Mouse (Mus musculus): ENCODE results near the gene Fbxo46. TPM values are rescaled to one million over a fixed set of nuclear protein-coding genes. Genes with fewer than 3 reads are reported as not detected.

The Fbxo46 gene
- polyA plus RNA-seq, 1 experiment from 2014 or later: 11.6 TPM

DNA sequence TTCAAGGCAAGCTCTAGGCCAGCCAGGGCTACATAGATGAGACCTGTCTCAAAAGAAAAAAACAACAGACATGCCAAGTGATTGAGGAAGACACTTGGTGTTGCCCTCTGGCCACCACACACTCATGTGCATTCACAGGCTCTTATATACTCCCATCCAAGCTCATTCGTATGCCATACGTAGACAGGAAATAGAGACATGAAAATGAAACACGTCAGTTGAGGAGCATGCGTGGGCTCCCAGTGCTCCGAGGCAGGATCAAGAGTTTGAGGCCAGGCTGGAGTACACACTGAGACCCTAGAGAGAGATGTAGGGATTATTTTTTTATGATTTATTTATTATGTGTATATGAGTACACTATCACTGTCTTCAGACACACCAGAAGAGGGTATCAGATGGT, 9.7 kb downstream of the Fbxo46 start:
- no peak overlapping the region for H3K9ac ChIP-seq

DNA sequence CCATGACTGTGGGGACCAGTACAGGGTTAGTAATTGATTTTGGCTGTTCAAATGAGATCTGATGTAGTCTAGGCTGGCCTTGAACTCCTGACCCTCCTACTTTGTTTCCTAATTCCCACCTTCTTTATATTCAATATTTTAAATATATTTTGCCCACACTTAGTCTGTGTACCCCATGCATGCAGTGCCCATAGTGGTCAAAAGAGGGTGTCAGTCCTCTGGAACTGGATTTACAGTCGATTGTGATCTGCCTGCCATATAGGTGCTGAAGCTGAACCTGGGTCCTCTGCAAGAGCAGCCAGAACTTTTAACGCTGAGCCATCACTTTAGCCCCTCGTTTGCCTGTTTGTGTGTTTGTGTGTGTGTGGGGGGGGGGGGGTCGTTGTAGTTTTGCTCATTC, 11.0 kb downstream of the Fbxo46 start:
- WGBS: 20% methylated on average over 4 of the region's 4 CpGs
- peak overlapping the region; percentile 36 for H3K4me3 ChIP-seq (ENCODE audit: low read depth, low read length)
- no peaks in the 10 kb centered on the region for H3K4me1 ChIP-seq (ENCODE audit: insufficient read depth)
- H3K9ac ChIP-seq: peak overlapping the region; percentile 9; the same call in 1 of the 2 replicates
- peak overlapping the region; percentile 66 for H3K4me2 ChIP-seq
- peak overlapping the region; percentile 62; the same call in 1 of the 2 replicates for H3K27ac ChIP-seq (ENCODE audit: low read depth)
- TF ChIP-seq CTCF (IDR thresholded peaks at IDR 0.05; ENCODE audit: low read depth): peak; percentile 43; the same call in 1 of the 2 replicates
- H3K36me3 ChIP-seq (ENCODE audit: insufficient read depth): peaks cover 18% of the 10 kb centered on the region
- H3K9me3 ChIP-seq (ENCODE audit: low read depth, low read length): no peaks in the 10 kb centered on the region
- DNase-seq (peak; percentile 6), ATAC-seq (ENCODE audit: insufficient read depth) (no peak)
- no peaks in the 10 kb centered on the region for H3K27me3 ChIP-seq (ENCODE audit: insufficient read depth, low read length)

More for the DNA sequence above, 9.7 kb downstream of the Fbxo46 start:
- Histone ChIP-seq H3K27ac (ENCODE audit: low read depth) (no peak overlapping the region), H3K9me3 (ENCODE audit: low read depth, low read length) (no peaks in the 10 kb centered on the region), H3K27me3 (ENCODE audit: insufficient read depth, low read length) (no peaks in the 10 kb centered on the region), H3K36me3 (ENCODE audit: insufficient read depth) (peaks cover 12% of the 10 kb centered on the region; the same call in 1 of the 2 replicates), H3K4me2 (no peak overlapping the region), H3K4me1 (ENCODE audit: insufficient read depth) (no peaks in the 10 kb centered on the region), H3K4me3 (ENCODE audit: low read depth, low read length) (no peak overlapping the region)
- 88% methylated on average over 5 of the region's 5 CpGs for WGBS
- no peak for TF ChIP-seq CTCF (IDR thresholded peaks at IDR 0.05; ENCODE audit: low read depth)
- DNase-seq (no peak), ATAC-seq (ENCODE audit: insufficient read depth) (no peak)

DNA sequence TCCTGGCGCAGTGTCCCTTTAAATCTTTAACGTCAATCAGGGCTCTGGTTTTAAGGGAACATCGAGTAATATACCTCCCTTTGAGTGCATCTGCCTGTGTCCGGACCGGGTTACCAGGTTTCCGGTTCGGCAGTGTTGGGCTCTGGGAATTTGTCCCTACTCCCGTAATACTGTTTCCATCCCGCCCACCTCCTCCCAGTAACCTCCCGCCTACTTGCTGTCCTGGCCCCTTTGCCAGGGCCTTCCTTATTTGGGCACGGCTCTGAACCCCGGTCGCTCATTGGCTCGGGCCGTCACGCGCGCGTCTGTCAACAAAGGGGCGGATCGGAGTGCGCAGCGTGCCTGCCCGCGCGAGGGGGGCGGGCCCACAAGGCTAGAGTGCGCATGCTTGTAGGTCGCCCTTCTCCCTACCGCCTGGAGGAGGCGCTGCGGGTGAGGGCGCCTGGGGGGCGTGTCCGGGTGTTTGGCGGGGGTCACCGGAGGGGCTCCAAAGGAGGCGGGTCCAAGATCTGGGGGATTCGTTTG, 11.7 kb downstream of the Fbxo46 start:
- Histone ChIP-seq H3K4me2 (peak overlapping the region; percentile 66), H3K4me3 (ENCODE audit: low read depth, low read length) (peak overlapping the region; percentile 36), H3K27me3 (ENCODE audit: insufficient read depth, low read length) (no peaks in the 10 kb centered on the region), H3K9ac (peak overlapping the region; percentile 46), H3K27ac (ENCODE audit: low read depth) (peak overlapping the region; percentile 62; the same call in 1 of the 2 replicates), H3K36me3 (ENCODE audit: insufficient read depth) (peaks cover 23% of the 10 kb centered on the region), H3K4me1 (ENCODE audit: insufficient read depth) (no peaks in the 10 kb centered on the region), H3K9me3 (ENCODE audit: low read depth, low read length) (no peaks in the 10 kb centered on the region)
- DNase-seq (peak; percentile 98), ATAC-seq (ENCODE audit: insufficient read depth) (peak; percentile 99)
- WGBS: under 1% methylated on average over 39 of the region's 39 CpGs
- TF ChIP-seq CTCF (IDR thresholded peaks at IDR 0.05; ENCODE audit: low read depth): peak; percentile 86

DNA sequence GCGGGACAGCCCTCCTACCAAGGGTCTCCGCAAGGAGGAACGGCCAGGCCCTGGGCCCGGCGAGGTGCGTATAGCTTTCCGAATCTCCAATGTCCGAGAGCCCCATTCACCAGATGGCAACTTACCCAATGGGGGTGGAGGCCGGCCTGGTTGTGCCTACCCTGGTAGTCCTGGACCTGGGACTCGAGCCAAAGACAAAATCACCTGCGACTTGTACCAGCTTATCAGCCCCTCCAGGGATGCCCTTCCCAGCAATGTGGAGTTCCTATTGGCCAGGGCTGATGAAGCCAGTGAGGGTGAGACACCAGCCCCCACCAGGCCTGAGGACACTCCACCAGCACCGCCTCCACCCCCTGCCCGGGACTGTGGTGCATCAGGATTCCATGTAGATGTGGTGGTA, 16.5 kb downstream of the Fbxo46 start:
- TF ChIP-seq CTCF (IDR thresholded peaks at IDR 0.05; ENCODE audit: low read depth): no peak
- H3K36me3 ChIP-seq (ENCODE audit: insufficient read depth): peaks cover 56% of the 10 kb centered on the region
- no peak for DNase-seq

DNA sequence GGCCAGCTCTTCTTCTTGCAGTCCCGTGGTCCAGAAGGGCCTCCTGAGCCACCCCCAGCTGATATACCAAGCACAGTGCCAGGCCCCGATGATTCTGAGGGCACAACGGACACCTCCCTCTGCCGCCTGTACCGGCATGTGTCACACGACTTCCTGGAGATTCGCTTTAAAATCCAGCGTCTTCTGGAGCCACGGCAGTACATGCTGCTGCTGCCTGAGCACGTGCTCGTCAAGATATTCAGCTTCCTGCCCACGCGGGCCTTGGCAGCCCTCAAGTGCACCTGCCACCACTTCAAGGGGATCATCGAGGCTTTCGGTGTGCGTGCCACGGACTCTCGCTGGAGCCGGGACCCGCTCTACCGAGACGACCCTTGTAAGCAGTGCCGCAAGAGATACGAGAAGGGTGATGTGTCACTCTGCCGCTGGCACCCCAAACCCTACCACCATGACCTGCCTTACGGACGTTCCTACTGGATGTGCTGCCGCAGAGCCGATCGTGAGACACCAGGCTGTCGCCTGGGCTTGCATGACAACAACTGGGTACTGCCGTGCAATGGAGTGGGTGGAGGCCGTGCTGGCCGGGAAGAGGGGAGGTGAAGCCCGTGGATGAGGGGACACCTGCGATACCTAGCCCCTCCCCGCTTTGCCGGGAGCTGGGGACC, 17.1 kb downstream of the Fbxo46 start:
- Histone ChIP-seq H3K9me3 (ENCODE audit: low read depth, low read length) (no peaks in the 10 kb centered on the region), H3K4me3 (ENCODE audit: low read depth, low read length) (no peak overlapping the region), H3K4me2 (no peak overlapping the region), H3K4me1 (ENCODE audit: insufficient read depth) (no peaks in the 10 kb centered on the region), H3K36me3 (ENCODE audit: insufficient read depth) (peaks cover 56% of the 10 kb centered on the region), H3K9ac (no peak overlapping the region), H3K27ac (ENCODE audit: low read depth) (no peak overlapping the region), H3K27me3 (ENCODE audit: insufficient read depth, low read length) (no peaks in the 10 kb centered on the region)
- ATAC-seq (ENCODE audit: insufficient read depth) (peak; percentile 13; the same call in 1 of the 2 replicates), DNase-seq (no peak)
- 89% methylated on average over 38 of the region's 38 CpGs for WGBS
- TF ChIP-seq CTCF (IDR thresholded peaks at IDR 0.05; ENCODE audit: low read depth): no peak

More for the DNA sequence above, 16.5 kb downstream of the Fbxo46 start:
- 91% methylated on average over 13 of the region's 13 CpGs for WGBS
- Histone ChIP-seq H3K9me3 (ENCODE audit: low read depth, low read length) (no peaks in the 10 kb centered on the region), H3K4me1 (ENCODE audit: insufficient read depth) (no peaks in the 10 kb centered on the region), H3K27ac (ENCODE audit: low read depth) (no peak overlapping the region), H3K27me3 (ENCODE audit: insufficient read depth, low read length) (no peaks in the 10 kb centered on the region), H3K4me3 (ENCODE audit: low read depth, low read length) (no peak overlapping the region), H3K9ac (no peak overlapping the region), H3K4me2 (no peak overlapping the region)
- ATAC-seq (ENCODE audit: insufficient read depth): no peak

DNA sequence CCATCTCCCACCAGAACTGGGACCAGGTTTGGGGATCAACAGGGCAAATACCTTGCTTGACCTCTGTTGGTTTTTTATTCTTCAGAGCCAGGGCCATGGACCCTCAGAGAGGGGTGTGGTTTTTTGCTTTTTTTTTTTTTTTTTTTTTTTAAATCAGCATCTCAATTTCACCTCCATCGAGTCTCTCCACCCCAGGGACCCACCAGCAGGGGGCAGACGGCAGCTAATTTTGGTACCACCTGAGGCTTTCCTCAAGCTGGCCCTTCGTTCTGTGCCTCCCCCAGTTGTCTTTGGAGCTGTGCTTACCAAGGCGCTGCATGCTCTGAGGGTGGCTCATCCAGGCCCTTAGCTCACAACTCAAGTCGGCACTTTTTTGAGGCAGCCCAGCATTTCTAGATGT, 17.7 kb downstream of the Fbxo46 start:
- ATAC-seq (ENCODE audit: insufficient read depth): no peak
- peak; percentile 74 for DNase-seq
- no peaks in the 10 kb centered on the region for H3K27me3 ChIP-seq (ENCODE audit: insufficient read depth, low read length)
- WGBS: 43% methylated on average over 5 of the region's 5 CpGs
- no peaks in the 10 kb centered on the region for H3K9me3 ChIP-seq (ENCODE audit: low read depth, low read length)
- H3K9ac ChIP-seq: no peak overlapping the region
- peaks cover 56% of the 10 kb centered on the region for H3K36me3 ChIP-seq (ENCODE audit: insufficient read depth)
- no peak overlapping the region for H3K4me3 ChIP-seq (ENCODE audit: low read depth, low read length)
- no peaks in the 10 kb centered on the region for H3K4me1 ChIP-seq (ENCODE audit: insufficient read depth)
- H3K4me2 ChIP-seq: no peak overlapping the region
- no peak overlapping the region for H3K27ac ChIP-seq (ENCODE audit: low read depth)
- peak; percentile 57 for TF ChIP-seq CTCF (IDR thresholded peaks at IDR 0.05; ENCODE audit: low read depth)

DNA sequence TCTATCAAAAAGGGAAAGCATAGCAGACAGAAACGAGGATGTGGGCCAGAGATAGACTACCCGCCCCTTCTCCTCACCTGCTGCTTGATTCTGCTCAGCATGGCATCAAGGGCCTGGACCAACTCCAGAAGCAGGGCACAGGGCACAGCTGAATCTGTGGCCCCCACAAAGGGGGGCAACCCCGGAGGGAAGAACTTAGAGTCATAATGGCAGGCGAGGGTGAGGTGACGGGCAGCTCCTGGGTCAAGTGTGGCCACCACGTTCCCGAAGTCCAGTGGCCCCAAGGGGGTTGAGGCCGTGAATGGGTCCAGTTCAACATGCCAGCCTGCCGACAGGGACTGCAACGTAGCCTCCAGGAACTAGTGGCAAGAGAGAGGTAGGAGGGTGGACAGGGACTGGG, 27.1 kb downstream of the Fbxo46 start:
- TF ChIP-seq CTCF (IDR thresholded peaks at IDR 0.05; ENCODE audit: low read depth): no peak
- WGBS: 81% methylated on average over 10 of the region's 10 CpGs
- H3K36me3 ChIP-seq (ENCODE audit: insufficient read depth): peaks cover 10% of the 10 kb centered on the region; the same call in 1 of the 2 replicates

More for the DNA sequence above, 27.1 kb downstream of the Fbxo46 start:
- no peak for ATAC-seq (ENCODE audit: insufficient read depth)
- Histone ChIP-seq H3K27ac (ENCODE audit: low read depth) (no peak overlapping the region), H3K4me3 (ENCODE audit: low read depth, low read length) (no peak overlapping the region), H3K4me1 (ENCODE audit: insufficient read depth) (peaks cover 12% of the 10 kb centered on the region), H3K9me3 (ENCODE audit: low read depth, low read length) (no peaks in the 10 kb centered on the region), H3K27me3 (ENCODE audit: insufficient read depth, low read length) (no peaks in the 10 kb centered on the region), H3K4me2 (no peak overlapping the region), H3K9ac (no peak overlapping the region)
- no peak for DNase-seq

Measured in lung, embryonic 14.5 days (tissue).